Mouse (Mus musculus) hindbrain, embryonic 12.5 days (tissue): ENCODE results near the gene Nipsnap1. TPM values are rescaled to one million over a fixed set of nuclear protein-coding genes. Genes with fewer than 3 reads are reported as not detected.

ENCODE experiments used
- ATAC-seq: fragments of 200-750 bp; cut with Nextera tagmentation; 2 replicates; pipeline ENCODE4 v1.8.0; 2017; ENCODE audit warnings: moderate TSS enrichment; ENCODE audit not compliant: low FRiP score
- H3K27ac ChIP-seq: fragments of 300-500 bp; sonication (generic); 2 replicates; pipeline ENCODE4 v1.5.1; 2016; ENCODE audit warnings: mild to moderate bottlenecking
- H3K27me3 ChIP-seq: fragments of 300-500 bp; sonication (generic); 2 replicates; pipeline ENCODE4 v1.6.1; 2016; ENCODE audit warnings: mild to moderate bottlenecking
- H3K36me3 ChIP-seq: fragments of 300-500 bp; sonication (generic); 2 replicates; pipeline ENCODE4 v1.6.1; 2016; ENCODE audit warnings: mild to moderate bottlenecking
- H3K4me1 ChIP-seq: fragments of 300-500 bp; sonication (generic); 2 replicates; pipeline ENCODE4 v1.6.1; 2016
- H3K4me2 ChIP-seq: fragments of 300-500 bp; sonication (generic); replicated peaks from 2 replicates; pipeline ENCODE4 v1.6.1; 2016; ENCODE audit warnings: mild to moderate bottlenecking
- H3K4me3 ChIP-seq: fragments of 300-500 bp; sonication (generic); 2 replicates; pipeline ENCODE4 v1.5.1; 2016; ENCODE audit warnings: mild to moderate bottlenecking
- H3K9ac ChIP-seq: fragments of 300-500 bp; sonication (generic); 2 replicates; pipeline ENCODE4 v1.6.1; 2016; ENCODE audit warnings: mild to moderate bottlenecking, moderate library complexity
- H3K9me3 ChIP-seq: fragments of 300-500 bp; sonication (generic); replicated peaks from 2 replicates; pipeline ENCODE4 v1.6.1; 2016; ENCODE audit warnings: mild to moderate bottlenecking
- WGBS: fragments of 180-500 bp; shearing (Covaris S2); methylation state at CpG from one replicate; pipeline ENCODE4 v1.1.7; 2016; 5-methylcytosine and 5-hydroxymethylcytosine counted together
- polyA plus RNA-seq: library from polyadenylated mRNA; unstranded; fragments of >200 nt; fragmentation: Nextera tagmentation; extraction: Ambion mirVana; gene quantifications from 2 replicates; pipeline ENCODE4 v1.2.1, GENCODE M21; 2016

The Nipsnap1 gene
- polyA plus RNA-seq, 1 experiment from 2014 or later, result 101 TPM

DNA sequence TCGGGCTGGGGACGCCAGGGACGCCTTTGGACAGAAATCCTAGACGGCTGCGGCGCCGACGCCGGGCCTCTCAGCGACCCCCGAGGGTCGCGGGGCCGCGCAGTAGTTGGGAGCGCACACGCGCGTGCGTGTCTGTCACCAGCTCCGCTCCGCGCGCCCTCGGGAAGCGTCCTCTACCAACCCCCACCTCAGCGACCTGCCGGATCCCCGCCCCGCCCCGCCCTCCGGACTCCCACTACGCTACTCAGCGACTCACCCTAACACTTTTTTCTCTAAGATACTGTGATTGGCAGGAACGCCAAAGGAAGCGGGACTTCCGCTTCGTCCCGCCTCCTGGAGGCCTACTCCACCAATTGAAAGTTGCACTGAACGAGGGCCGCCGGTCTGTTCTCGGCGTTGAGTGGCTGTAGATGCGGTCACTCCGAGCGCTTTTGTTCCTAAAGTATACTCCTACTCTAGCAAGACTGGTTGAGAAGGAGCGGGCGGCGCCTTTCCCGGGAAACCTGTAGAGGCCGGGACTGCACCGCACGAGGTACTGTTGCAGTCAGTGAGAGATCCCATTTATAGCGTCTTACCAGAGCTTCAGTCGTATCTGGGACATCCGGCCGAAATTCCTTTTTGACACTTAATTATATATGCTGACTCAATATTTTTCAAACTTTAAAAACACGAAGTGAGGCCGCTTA is 24.4 kb upstream of the Nipsnap1 start, which contains the start of gene Nf2:
Nf2 (minus strand) TSS at position 279 of the 686 bp plus-strand sequence.
- H3K9ac ChIP-seq, result peak within 1 kb of the TSS; percentile 96
- peak within 1 kb of the TSS; percentile 67 for H3K4me2 ChIP-seq
- H3K4me3 ChIP-seq, result peak within 1 kb of the TSS; percentile 98
- H3K27ac ChIP-seq, result peak within 1 kb of the TSS; percentile 86
- H3K4me1 ChIP-seq, result peaks cover 18% of the 10 kb centered on the region
- under 1% methylated on average over 49 of the region's 60 CpGs for WGBS
- no peaks in the 10 kb centered on the region for H3K9me3 ChIP-seq
- no peaks in the 10 kb centered on the region for H3K27me3 ChIP-seq
- peak; percentile 100 for ATAC-seq
- H3K36me3 ChIP-seq, result no peaks in the 10 kb centered on the region

DNA sequence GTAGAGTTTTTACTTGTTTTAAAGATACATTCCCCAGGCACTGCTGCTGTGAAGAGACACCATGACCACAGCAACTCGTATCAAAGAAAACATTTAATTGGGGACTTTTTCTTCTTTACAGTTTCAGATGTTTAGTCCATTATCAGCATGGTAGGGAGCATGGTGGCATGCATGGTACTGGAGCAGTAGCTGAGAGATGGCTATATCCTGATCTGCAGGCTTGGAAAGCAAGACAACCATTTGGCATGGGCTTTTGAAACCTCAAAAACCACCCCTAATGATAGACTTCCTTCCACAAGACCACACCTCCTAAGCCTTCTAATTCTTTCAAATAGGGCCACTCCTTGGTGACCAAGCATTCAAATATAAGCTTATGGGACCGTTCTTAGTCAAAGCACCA is 23.3 kb upstream of the Nipsnap1 start:
- Histone ChIP-seq H3K36me3 (no peaks in the 10 kb centered on the region), H3K4me1 (peaks cover 18% of the 10 kb centered on the region), H3K9me3 (no peaks in the 10 kb centered on the region), H3K27me3 (no peaks in the 10 kb centered on the region), H3K4me2 (no peak overlapping the region), H3K9ac (no peak overlapping the region), H3K4me3 (no peak overlapping the region), H3K27ac (no peak overlapping the region)
- ATAC-seq, result no peak
- 95% methylated on average over 2 of the region's 2 CpGs for WGBS

DNA sequence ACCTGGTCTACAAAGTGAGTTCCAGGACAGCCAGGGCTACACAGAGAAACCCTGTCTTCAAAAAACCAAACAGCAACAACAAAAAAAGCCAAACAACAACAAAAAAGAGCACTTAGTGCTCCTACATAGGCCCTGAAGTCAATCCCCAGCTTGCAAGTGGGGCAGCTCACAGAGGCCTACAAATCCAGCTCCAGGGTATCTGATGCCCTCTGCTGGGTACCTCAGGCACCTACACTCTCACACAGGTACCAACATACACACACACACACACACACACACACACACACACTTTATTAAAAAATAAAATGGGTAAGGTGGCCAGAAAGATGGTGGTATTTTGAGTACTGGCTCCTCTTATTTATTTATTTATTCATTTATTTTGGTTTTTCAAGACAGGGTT is 20.7 kb upstream of the Nipsnap1 start:
- Histone ChIP-seq H3K36me3 (no peaks in the 10 kb centered on the region), H3K27ac (no peak overlapping the region), H3K9me3 (no peaks in the 10 kb centered on the region), H3K4me3 (no peak overlapping the region), H3K27me3 (no peaks in the 10 kb centered on the region), H3K4me1 (peaks cover 2% of the 10 kb centered on the region), H3K9ac (no peak overlapping the region), H3K4me2 (no peak overlapping the region)
- ATAC-seq, result no peak

DNA sequence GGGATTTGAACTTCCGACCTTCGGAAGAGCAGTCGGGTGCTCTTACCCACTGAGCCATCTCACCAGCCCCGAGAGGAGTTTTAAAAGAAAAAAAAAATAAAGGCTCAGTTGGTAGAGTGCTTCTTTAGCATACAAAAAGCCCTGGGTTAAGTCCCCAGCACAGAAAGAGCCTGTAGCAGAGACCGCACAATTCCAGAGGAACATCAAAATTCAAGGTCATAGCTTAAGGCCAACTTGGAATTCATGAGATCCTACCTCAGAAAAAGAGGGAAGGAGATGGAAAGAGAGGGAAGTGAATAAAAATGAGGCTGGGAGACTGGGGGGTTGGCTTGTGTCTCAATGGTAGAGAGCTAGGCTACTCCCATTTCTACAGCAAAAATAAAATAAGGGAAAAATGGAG is 19.6 kb upstream of the Nipsnap1 start:
- Histone ChIP-seq H3K27ac (no peak overlapping the region), H3K4me3 (no peak overlapping the region), H3K9me3 (no peaks in the 10 kb centered on the region), H3K9ac (no peak overlapping the region), H3K4me2 (no peak overlapping the region), H3K36me3 (no peaks in the 10 kb centered on the region), H3K4me1 (no peaks in the 10 kb centered on the region), H3K27me3 (no peaks in the 10 kb centered on the region)
- no peak for ATAC-seq
- WGBS, result 87% methylated on average over 5 of the region's 5 CpGs

DNA sequence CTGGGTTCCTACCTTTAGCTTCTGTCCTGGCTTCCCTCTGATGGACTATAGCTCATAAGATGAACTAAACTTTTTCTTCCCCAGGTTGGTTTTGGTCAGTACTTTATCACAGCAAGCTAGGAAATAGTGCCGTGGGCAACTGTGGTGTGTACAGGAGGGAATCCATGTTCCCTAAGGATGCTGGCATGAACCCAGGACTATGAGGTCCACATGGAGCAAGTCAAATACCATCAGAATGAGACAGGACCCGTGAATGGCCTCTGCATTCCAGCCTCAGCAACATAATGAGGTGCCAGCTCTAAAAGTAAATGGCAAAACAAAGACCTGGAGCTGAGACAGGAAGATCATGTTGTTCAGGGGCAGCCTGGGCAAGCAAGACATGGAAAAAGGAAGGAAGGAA is 15.3 kb upstream of the Nipsnap1 start:
- WGBS, result 57% methylated on average over 2 of the region's 2 CpGs
- H3K27me3 ChIP-seq, result no peaks in the 10 kb centered on the region

DNA sequence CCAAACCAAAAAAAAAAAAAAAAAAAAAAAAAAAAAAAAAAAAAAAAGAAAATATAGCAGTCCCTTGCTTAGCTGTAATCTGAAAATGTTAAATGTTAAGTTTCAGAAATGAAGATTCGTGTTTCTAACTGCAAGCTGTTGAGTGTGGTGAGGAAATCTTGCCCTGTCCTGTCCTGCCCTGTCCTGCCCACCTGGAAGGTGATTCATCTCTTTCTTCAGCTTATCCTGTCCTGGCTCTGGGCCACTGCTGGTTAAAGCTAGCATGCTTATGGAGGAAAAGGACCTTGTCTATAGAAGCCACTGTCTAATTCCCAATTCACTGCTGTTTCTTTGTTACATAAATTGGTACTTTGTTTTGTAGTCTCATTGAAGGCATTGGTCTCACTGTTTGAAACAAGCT is 12.8 kb upstream of the Nipsnap1 start:
- H3K27ac ChIP-seq, result no peak overlapping the region
- 0 out of 2 replicates have a peak, but pooled peaks cover 3% of the 10 kb centered on the region for H3K4me1 ChIP-seq
- H3K9ac ChIP-seq, result no peak overlapping the region
- H3K36me3 ChIP-seq, result no peaks in the 10 kb centered on the region
- no peaks in the 10 kb centered on the region for H3K9me3 ChIP-seq
- no peaks in the 10 kb centered on the region for H3K27me3 ChIP-seq
- no peak overlapping the region for H3K4me2 ChIP-seq
- H3K4me3 ChIP-seq, result no peak overlapping the region
- 47% methylated on average over 1 of the region's 1 CpGs for whole genome bisulfite sequencing
- ATAC-seq, result no peak

More for the DNA sequence above, 15.3 kb upstream of the Nipsnap1 start:
- no peak for ATAC-seq
- no peaks in the 10 kb centered on the region for H3K36me3 ChIP-seq
- no peak overlapping the region for H3K27ac ChIP-seq
- no peak overlapping the region for H3K4me3 ChIP-seq
- no peaks in the 10 kb centered on the region for H3K9me3 ChIP-seq
- no peak overlapping the region for H3K9ac ChIP-seq
- no peak overlapping the region for H3K4me2 ChIP-seq
- H3K4me1 ChIP-seq, result 0 out of 2 replicates have a peak, but pooled peaks cover 3% of the 10 kb centered on the region

DNA sequence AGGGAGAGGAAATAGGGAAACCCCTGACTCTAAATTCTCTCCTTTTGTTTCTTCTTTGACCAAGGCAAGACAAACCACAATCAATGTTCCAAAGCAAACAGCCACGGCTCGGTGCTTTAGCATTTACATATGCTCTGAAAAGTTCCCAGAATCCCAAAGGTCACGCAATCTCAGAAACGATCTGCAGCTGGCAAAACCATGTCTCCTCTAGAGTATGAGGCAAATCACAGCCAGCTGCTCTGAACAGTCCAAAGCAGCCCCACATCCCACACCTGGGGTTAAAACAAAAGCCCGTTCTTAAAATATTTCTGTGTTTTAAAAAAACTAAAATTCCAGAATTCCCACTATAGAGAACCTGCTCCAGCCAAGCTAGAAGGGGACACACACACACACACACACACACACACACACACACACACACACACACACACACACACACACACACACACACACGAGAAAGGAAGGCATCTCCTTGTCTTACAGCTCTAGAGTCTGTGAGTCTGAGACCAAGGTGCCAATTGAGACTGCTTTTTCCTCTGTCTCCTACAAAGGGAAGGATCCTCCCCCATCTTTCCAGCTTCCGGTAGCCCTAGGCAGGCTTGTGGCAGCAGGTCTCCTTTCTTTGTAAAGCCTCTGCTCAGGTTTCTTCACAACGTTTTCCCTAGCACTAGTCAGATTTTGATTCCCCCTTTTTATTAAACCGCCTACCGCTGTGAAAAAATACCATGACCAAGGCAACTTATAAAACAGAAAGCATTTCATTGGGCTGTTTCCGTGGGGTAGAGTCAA is 11.7 kb upstream of the Nipsnap1 start:
- WGBS, result 52% methylated on average over 10 of the region's 11 CpGs
- Histone ChIP-seq H3K4me1 (0 out of 2 replicates have a peak, but pooled peaks cover 3% of the 10 kb centered on the region), H3K9me3 (no peaks in the 10 kb centered on the region), H3K4me2 (no peak overlapping the region), H3K36me3 (no peaks in the 10 kb centered on the region), H3K27me3 (no peaks in the 10 kb centered on the region), H3K9ac (no peak overlapping the region), H3K4me3 (no peak overlapping the region), H3K27ac (no peak overlapping the region)
- no peak for ATAC-seq

DNA sequence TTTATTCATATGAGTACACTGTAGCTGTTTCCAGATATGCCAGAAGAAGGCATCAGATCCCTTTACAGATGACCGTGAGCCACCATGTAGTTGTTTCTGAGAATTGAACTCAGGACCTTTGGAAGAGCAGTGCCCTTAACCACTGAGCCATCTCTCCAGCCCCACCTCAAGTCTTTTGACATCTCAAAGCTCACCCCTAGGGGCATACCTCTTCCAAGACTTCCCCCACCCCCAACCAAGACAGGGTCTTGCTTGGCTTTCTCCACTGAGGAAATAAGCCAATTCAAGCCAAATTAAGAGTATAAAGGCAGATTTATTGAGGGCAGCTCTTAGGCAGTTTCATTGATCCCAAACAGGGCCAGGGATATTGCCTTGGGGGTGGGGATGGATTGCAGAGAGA is 11.0 kb upstream of the Nipsnap1 start:
- ATAC-seq, result no peak
- 0 out of 2 replicates have a peak, but pooled peaks cover 3% of the 10 kb centered on the region for H3K4me1 ChIP-seq
- H3K4me3 ChIP-seq, result no peak overlapping the region
- H3K9me3 ChIP-seq, result no peaks in the 10 kb centered on the region
- no peaks in the 10 kb centered on the region for H3K27me3 ChIP-seq
- WGBS, result 96% methylated on average over 1 of the region's 1 CpGs
- H3K27ac ChIP-seq, result no peak overlapping the region
- H3K36me3 ChIP-seq, result no peaks in the 10 kb centered on the region
- no peak overlapping the region for H3K9ac ChIP-seq
- no peak overlapping the region for H3K4me2 ChIP-seq

DNA sequence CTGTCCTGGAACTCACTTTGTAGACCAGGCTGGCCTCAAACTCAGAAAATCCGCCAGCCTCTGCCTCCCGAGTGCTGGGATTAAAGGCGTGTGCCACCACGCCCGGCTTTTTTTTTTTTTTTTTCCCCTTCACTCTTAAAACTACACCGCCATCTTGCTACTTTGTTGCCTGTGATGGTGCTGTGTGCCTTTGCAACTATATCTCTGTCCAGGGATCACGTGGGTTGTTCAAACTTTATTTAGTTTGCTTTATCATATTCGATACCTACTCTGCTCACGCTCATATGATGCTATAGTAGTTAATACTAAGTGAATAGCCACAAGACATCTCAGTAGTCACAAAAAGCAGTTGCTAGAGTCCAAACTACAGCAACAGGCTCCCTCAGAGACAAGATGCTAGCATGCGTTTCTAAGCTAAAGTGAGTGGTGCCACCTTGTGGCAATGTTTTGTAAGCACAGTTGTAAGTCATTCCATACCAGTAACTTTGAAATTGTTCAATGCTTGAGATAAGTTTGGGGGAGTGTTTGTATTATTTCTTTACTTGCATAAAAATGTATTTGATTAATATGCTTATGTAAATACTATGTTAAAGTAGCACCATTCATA is 8.0 kb upstream of the Nipsnap1 start:
- Histone ChIP-seq H3K4me3 (no peak overlapping the region), H3K9ac (no peak overlapping the region), H3K4me2 (no peak overlapping the region), H3K9me3 (no peaks in the 10 kb centered on the region), H3K27ac (no peak overlapping the region), H3K36me3 (no peaks in the 10 kb centered on the region), H3K4me1 (0 out of 2 replicates have a peak, but pooled peaks cover 3% of the 10 kb centered on the region), H3K27me3 (no peaks in the 10 kb centered on the region)
- no peak for ATAC-seq
- 44% methylated on average over 10 of the region's 10 CpGs for WGBS

DNA sequence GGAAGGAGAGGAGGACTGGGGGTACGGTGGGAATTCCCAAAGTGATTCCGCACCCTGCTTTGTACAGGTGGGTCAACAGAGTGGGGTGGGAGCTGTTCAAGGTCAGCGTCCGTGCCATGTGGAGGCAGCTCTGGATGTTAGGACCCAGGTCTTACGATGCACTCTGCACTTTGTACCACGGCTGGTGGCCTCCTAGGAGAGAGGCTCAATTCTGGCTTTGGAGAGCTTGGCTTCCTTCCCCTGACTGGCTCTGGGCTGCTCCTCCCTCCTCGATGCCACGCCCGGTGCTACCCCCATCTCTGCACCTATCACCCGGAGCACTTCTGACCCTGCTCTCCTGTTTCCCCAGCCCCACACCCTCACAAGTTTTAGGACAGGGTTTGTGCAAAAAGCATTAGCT is 800 bp downstream of the Nipsnap1 start:
- peak; percentile 50 for ATAC-seq
- peak overlapping the region; percentile 84 for H3K4me2 ChIP-seq
- H3K27me3 ChIP-seq, result no peaks in the 10 kb centered on the region
- peaks cover 14% of the 10 kb centered on the region for H3K4me1 ChIP-seq
- H3K9me3 ChIP-seq, result peaks cover 4% of the 10 kb centered on the region; the same call in 1 of the 2 replicates
- WGBS, result 5% methylated on average over 10 of the region's 10 CpGs
- peaks cover 12% of the 10 kb centered on the region for H3K36me3 ChIP-seq
- H3K4me3 ChIP-seq, result peak overlapping the region; percentile 67
- peak overlapping the region; percentile 83 for H3K9ac ChIP-seq
- peak overlapping the region; percentile 60; the same call in 1 of the 2 replicates for H3K27ac ChIP-seq

DNA sequence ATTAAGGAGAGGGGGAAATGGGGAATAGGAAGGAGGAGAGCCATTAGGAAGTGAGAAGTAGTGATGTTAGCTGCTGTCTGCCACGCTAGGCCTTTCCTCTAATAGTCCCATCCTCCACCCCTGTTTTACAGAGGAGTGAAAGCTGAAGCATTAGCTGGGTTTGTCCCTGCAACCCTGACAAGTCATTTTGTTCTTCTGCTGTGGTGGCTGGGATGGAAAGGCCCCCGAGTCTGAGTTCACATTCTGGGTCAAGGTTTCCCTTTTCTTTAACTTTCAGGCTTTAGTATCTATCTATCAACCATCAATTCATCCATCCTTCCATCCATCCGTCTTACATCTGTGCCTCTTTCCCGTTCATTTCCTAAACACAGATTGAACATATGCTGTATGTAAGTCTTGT is 7.3 kb downstream of the Nipsnap1 start:
- Histone ChIP-seq H3K9me3 (peaks cover 3% of the 10 kb centered on the region; the same call in 1 of the 2 replicates), H3K4me3 (no peak overlapping the region), H3K27me3 (no peaks in the 10 kb centered on the region), H3K4me1 (0 out of 2 replicates have a peak, but pooled peaks cover 5% of the 10 kb centered on the region), H3K36me3 (peaks cover 27% of the 10 kb centered on the region), H3K9ac (no peak overlapping the region), H3K27ac (no peak overlapping the region), H3K4me2 (no peak overlapping the region)
- 86% methylated on average over 4 of the region's 4 CpGs for WGBS
- ATAC-seq, result no peak

DNA sequence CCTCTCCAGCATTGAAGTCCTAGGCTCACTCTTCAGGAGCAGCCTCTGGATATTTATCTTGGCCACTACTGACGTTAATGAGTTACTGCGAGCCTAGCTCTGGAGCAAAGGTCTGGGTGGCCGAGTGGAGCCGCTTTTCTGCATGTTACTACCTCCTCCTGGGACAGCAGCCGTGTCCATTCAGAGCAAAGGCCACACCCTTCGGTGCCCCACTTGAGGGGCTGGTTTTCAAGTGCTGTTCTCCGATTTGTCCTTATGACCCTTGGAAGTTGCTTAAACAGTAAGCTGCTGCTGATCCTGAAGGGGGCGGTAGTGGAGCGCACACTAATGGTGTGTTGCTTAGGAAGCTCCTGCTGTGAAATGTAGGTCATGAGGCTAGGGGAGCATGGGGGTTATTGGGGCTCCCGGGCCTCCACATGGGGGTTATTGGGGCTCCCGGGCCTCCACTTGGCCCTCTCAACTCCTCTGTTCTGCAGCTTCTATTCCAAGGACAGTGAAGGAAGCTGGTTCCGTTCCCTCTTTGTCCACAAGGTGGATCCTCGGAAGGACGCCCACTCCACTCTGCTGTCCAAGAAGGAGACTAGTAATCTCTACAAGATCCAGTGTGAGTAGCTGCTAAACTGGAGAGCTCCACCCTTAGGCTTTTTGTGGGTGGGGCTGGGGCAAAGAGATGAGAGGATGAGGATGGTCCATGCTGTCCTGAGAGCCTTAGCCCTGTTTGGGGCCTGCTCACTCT is 9.3 kb downstream of the Nipsnap1 start:
- Histone ChIP-seq H3K27me3 (no peaks in the 10 kb centered on the region), H3K4me2 (no peak overlapping the region), H3K4me1 (0 out of 2 replicates have a peak, but pooled peaks cover 5% of the 10 kb centered on the region), H3K4me3 (no peak overlapping the region), H3K9ac (no peak overlapping the region), H3K36me3 (peaks cover 26% of the 10 kb centered on the region), H3K9me3 (no peaks in the 10 kb centered on the region), H3K27ac (no peak overlapping the region)
- WGBS, result 41% methylated on average over 14 of the region's 14 CpGs
- no peak for ATAC-seq
